Mouse (Mus musculus) cortical plate, adult 2 months (tissue): ENCODE measurements around the gene Ryr3.

ENCODE experiments used
- CTCF ChIP-seq: fragments of 200-500 bp; IDR thresholded peaks from 2 replicates; pipeline ENCODE4 v1.5.1; 2011; ENCODE audit warnings: mild to moderate bottlenecking, control low read depth, low read length; ENCODE audit not compliant: insufficient read depth; ENCODE audit errors: extremely low read depth
- POLR2A ChIP-seq: fragments of 200-500 bp; IDR thresholded peaks from 2 replicates; pipeline ENCODE4 v1.6.1; 2011; ENCODE audit warnings: mild to moderate bottlenecking, low read length, control low read depth; ENCODE audit not compliant: insufficient read depth; ENCODE audit errors: extremely low read depth

DNA sequence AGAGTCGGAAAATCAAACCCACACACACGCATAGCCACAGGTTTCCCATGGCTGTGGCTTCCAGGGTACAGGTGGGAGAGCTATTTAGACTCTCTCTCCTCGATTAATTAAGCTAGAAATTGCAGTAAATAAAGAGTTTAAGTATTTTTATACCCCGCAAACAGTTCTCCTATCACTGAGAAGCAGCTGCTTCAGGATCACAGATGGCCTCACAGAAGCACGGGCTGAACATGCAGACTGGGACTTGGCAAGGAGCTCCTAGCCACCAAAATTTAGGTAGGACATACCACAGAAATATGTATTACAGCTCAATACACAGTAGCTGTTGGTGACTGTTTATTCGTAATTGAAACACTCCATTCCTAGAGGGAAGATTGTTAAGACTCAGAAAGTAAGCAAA is 14.0 kb downstream of the Ryr3 start:
- TF ChIP-seq CTCF, result no peak
- no peak for TF ChIP-seq POLR2A
